Mouse (Mus musculus): Measurements from ENCODE around the gene Tecpr2. TPM values are rescaled to one million over a fixed set of nuclear protein-coding genes. Genes with fewer than 3 reads are reported as not detected.

Tecpr2 gene
- polyA plus RNA-seq, 2 experiments = 3.8 to 10.1 TPM

DNA sequence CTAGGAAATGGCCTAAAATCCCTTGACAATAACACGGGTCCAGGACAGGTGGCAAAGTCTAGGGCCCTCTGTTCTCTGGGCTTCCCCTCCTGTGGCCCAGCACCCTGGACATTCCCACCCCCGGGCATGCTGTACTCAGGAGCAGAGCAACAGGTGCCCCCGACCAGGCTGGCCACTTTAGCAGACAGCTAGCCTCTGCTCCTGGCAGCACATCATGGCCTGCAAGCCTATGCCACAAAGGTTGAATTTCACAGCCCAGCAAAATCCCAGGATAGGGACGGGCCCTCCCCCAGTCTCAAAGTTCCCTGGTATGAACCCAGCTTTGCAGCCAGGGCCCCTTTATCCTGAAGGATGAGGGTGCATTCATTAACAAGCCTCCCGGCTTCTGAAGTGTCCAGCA, 86.3 kb downstream of the Tecpr2 start:
- Histone ChIP-seq H3K36me3 (ENCODE audit: control insufficient read depth, insufficient read depth, low read length) (peaks cover 42% of the 10 kb centered on the region), H3K27me3 (ENCODE audit: control insufficient read depth, insufficient read depth, low read length) (no peaks in the 10 kb centered on the region), H3K4me1 (ENCODE audit: control insufficient read depth, insufficient read depth, low read length) (peaks cover 8% of the 10 kb centered on the region; the same call in 1 of the 2 replicates), H3K27ac (replicated peaks; ENCODE audit: low read depth, low read length) (no peak overlapping the region), H3K4me3 (replicated peaks; ENCODE audit: low read length) (no peak overlapping the region), H3K9ac (ENCODE audit: low read depth, low read length, severe bottlenecking) (no peak overlapping the region), H3K4me2 (replicated peaks; ENCODE audit: low read depth, low read length, severe bottlenecking) (no peak overlapping the region), H3K9me3 (ENCODE audit: control insufficient read depth, low read length) (no peaks in the 10 kb centered on the region)
- 84% methylated on average over 5 of the region's 5 CpGs for WGBS
- no peak for TF ChIP-seq POLR2A (IDR thresholded peaks at IDR 0.05; ENCODE audit: borderline replicate concordance, extremely low read depth, insufficient read depth, insufficient read length)
- DNase-seq (ENCODE audit: low spot score) = no peak
- no peak for ATAC-seq (ENCODE audit: low FRiP score, low read depth)

DNA sequence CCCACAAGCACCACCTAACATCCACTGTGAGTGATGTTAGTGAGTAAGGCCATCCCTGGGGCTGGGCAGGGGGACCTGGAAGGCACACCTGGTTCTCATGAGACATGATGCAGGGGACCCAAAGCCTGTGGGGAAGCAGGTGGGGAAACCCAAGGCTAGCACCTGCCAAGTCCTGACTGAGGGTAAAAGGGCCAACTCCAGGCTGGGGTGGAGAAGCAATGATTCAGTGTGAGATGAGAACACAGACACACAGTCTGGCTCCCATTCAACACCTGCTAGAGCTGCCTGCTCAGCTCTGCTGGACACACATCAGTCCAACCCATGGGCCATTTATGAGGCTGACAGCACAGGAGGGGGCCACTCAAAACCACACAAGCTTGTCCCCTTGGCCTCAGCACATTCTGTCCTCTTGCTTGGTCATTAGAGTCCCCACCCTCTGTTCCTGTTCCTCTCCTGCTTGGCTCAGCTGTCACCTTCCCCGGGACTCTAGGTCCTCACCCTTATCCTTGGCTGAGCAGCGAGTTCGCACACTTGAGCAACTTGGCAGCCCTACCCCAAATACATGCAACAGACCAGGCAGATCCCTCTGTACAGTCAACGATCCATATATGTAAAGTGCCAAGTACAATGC, 86.9 kb downstream of the Tecpr2 start:
- Histone ChIP-seq H3K4me1 (ENCODE audit: control insufficient read depth, insufficient read depth, low read length) (peaks cover 8% of the 10 kb centered on the region; the same call in 1 of the 2 replicates), H3K4me2 (replicated peaks; ENCODE audit: low read depth, low read length, severe bottlenecking) (no peak overlapping the region), H3K4me3 (replicated peaks; ENCODE audit: low read length) (no peak overlapping the region), H3K27me3 (ENCODE audit: control insufficient read depth, insufficient read depth, low read length) (no peaks in the 10 kb centered on the region), H3K9me3 (ENCODE audit: control insufficient read depth, low read length) (no peaks in the 10 kb centered on the region), H3K36me3 (ENCODE audit: control insufficient read depth, insufficient read depth, low read length) (peaks cover 36% of the 10 kb centered on the region), H3K9ac (ENCODE audit: low read depth, low read length, severe bottlenecking) (no peak overlapping the region), H3K27ac (replicated peaks; ENCODE audit: low read depth, low read length) (no peak overlapping the region)
- DNase-seq (ENCODE audit: low spot score) (no peak), ATAC-seq (ENCODE audit: low FRiP score, low read depth) (no peak)
- TF ChIP-seq POLR2A (IDR thresholded peaks at IDR 0.05; ENCODE audit: borderline replicate concordance, extremely low read depth, insufficient read depth, insufficient read length) = no peak
- 84% methylated on average over 4 of the region's 4 CpGs for WGBS

DNA sequence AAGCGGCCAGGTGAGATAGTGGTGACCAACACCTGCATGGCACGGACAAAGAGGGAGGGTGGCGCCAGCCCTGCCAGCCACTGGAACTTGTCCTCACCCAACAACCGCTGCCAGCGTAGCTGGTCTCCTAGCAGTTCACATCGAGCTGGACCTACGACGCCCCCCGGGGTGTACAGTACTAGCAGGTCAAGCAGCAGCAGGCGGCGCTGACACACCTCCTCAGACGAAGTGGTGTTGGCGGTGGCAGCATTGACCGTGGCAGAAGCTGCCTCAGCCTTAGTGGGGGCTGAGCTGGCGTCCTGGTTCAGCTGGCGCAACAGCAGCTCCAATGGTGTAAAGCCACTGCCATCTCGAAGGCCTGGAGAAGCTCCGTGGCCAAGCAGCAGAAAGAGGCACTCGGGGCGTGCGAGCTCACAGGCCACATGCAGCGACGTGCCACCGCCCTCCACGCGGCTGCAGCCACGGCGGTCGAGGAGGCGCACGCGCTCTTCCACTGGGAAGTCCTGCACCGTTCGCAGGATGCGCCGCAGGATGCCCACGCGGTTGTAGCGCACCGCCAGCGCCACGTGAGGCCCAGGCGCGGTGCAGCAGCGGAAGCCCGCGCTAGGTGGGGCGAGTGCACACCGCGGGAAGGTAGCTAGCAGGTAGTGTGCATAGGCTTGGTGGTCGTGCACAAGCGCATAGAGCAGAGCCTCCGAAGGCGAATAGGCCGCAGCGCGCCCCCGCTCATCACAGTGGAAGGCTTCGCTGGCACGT, 87.7 kb downstream of the Tecpr2 start:
- no peak for ATAC-seq (ENCODE audit: low FRiP score, low read depth)
- H3K36me3 ChIP-seq (ENCODE audit: control insufficient read depth, insufficient read depth, low read length) = peaks cover 32% of the 10 kb centered on the region

DNA sequence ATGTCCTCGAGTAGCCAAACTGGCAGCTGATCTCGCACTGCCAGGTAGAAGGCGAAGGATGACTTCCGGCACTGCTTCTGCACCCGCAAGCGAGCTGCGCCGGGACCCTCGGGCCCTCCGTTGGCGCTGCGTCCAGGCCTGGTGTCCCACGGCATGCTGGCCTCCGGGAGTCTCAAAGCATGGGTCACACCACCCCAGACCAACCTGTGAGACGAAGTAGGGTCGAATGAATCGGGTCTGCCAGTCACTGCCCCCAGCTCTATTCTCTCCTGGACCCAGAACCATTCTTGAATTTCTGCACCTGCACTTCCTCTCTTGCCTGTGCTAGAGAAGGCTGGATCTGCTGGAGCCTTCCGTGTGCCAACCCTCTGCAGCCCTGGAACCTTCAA, 88.3 kb downstream of the Tecpr2 start:
- Histone ChIP-seq H3K4me3 (replicated peaks; ENCODE audit: low read length) (no peak overlapping the region), H3K9ac (ENCODE audit: low read depth, low read length, severe bottlenecking) (no peak overlapping the region), H3K9me3 (ENCODE audit: control insufficient read depth, low read length) (no peaks in the 10 kb centered on the region), H3K27me3 (ENCODE audit: control insufficient read depth, insufficient read depth, low read length) (no peaks in the 10 kb centered on the region), H3K27ac (replicated peaks; ENCODE audit: low read depth, low read length) (no peak overlapping the region), H3K36me3 (ENCODE audit: control insufficient read depth, insufficient read depth, low read length) (peaks cover 32% of the 10 kb centered on the region), H3K4me1 (ENCODE audit: control insufficient read depth, insufficient read depth, low read length) (peaks cover 8% of the 10 kb centered on the region; the same call in 1 of the 2 replicates), H3K4me2 (replicated peaks; ENCODE audit: low read depth, low read length, severe bottlenecking) (no peak overlapping the region)
- WGBS = 91% methylated on average over 14 of the region's 18 CpGs
- no peak for TF ChIP-seq POLR2A (IDR thresholded peaks at IDR 0.05; ENCODE audit: borderline replicate concordance, extremely low read depth, insufficient read depth, insufficient read length)
- DNase-seq (ENCODE audit: low spot score) (no peak), ATAC-seq (ENCODE audit: low FRiP score, low read depth) (no peak)

More for the DNA sequence above, 87.7 kb downstream of the Tecpr2 start:
- no peak for TF ChIP-seq POLR2A (IDR thresholded peaks at IDR 0.05; ENCODE audit: borderline replicate concordance, extremely low read depth, insufficient read depth, insufficient read length)
- 93% methylated on average over 59 of the region's 60 CpGs for WGBS
- H3K27ac ChIP-seq (replicated peaks; ENCODE audit: low read depth, low read length) = no peak overlapping the region
- no peak overlapping the region for H3K4me2 ChIP-seq (replicated peaks; ENCODE audit: low read depth, low read length, severe bottlenecking)
- H3K4me3 ChIP-seq (replicated peaks; ENCODE audit: low read length) = no peak overlapping the region
- H3K9ac ChIP-seq (ENCODE audit: low read depth, low read length, severe bottlenecking) = no peak overlapping the region
- H3K27me3 ChIP-seq (ENCODE audit: control insufficient read depth, insufficient read depth, low read length) = no peaks in the 10 kb centered on the region
- H3K9me3 ChIP-seq (ENCODE audit: control insufficient read depth, low read length) = no peaks in the 10 kb centered on the region
- H3K4me1 ChIP-seq (ENCODE audit: control insufficient read depth, insufficient read depth, low read length) = peaks cover 8% of the 10 kb centered on the region; the same call in 1 of the 2 replicates
- DNase-seq (ENCODE audit: low spot score) = no peak

DNA sequence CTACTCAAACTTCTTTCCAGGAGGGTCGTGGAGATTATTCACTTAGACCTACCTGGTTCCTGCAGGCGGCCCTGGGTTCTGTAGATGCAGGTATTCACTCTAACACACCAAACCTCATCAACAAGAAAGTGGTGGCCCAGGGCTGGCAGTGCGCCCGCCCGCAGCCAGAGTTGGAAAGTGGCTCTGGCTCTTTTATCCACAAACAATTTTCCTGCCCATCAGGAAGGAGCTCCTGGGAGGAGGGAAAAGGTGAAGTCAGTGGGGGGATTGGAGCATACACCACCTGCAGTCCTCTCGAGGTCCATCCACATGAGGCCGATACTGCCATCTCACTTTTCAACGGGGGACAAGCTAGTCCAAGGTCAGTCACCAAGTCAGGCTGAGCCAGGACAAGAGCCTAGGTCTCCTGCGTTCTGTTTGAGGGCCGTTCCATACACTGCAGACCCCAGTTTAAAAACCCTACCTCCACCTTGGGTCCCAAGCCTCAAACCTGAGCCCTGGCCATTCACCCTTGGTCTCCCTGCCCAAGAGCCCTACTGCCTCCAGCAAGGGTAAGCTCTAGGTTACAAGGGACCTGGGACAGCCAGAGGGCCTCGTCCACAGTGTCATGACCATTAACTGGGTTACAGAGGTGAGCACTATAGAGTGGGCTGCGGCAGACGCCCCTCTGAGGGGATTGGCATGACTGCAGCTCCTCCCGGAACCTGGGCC, 89.0 kb downstream of the Tecpr2 start:
- Histone ChIP-seq H3K9me3 (ENCODE audit: control insufficient read depth, low read length) (no peaks in the 10 kb centered on the region), H3K36me3 (ENCODE audit: control insufficient read depth, insufficient read depth, low read length) (peaks cover 27% of the 10 kb centered on the region), H3K27me3 (ENCODE audit: control insufficient read depth, insufficient read depth, low read length) (no peaks in the 10 kb centered on the region), H3K9ac (ENCODE audit: low read depth, low read length, severe bottlenecking) (peak overlapping the region; percentile 83), H3K27ac (replicated peaks; ENCODE audit: low read depth, low read length) (no peak overlapping the region), H3K4me2 (replicated peaks; ENCODE audit: low read depth, low read length, severe bottlenecking) (peak overlapping the region; percentile 79), H3K4me1 (ENCODE audit: control insufficient read depth, insufficient read depth, low read length) (peaks cover 8% of the 10 kb centered on the region; the same call in 1 of the 2 replicates), H3K4me3 (replicated peaks; ENCODE audit: low read length) (peak overlapping the region; percentile 87)
- no peak for DNase-seq (ENCODE audit: low spot score)
- TF ChIP-seq POLR2A (IDR thresholded peaks at IDR 0.05; ENCODE audit: borderline replicate concordance, extremely low read depth, insufficient read depth, insufficient read length) = no peak
- WGBS = 48% methylated on average over 14 of the region's 14 CpGs
- ATAC-seq (ENCODE audit: low FRiP score, low read depth) = no peak

Data from limb, embryonic 14.5 days (tissue).